Mouse (Mus musculus) erythroblast, adult 5-6 weeks (primary cell): Measurements from ENCODE around the gene Stim2. TPM values are rescaled to one million over a fixed set of nuclear protein-coding genes. Genes with fewer than 3 reads are reported as not detected.

Experiments
- ATAC-seq: replicated peaks from 2 replicates; pipeline ENCODE4 v1.8.0; 2016; ENCODE audit warnings: moderate number of reproducible peaks, mild to moderate bottlenecking, moderate TSS enrichment, inconsistent platforms; ENCODE audit not compliant: poor library complexity, low FRiP score, severe bottlenecking
- total RNA-seq, 2 experiments: library from RNA; stranded (forward) in 1 of 2; stranded (reverse) in 1 of 2; fragments of 150-400 nt in 1 of 2; fragments of 200-764, 138-1000 nt in 1 of 2; gene quantifications; 2 replicates each; pipeline versions ENCODE4 v1.2.3 to v1.2.4; 2015 to 2017; ENCODE audit warnings: low replicate concordance in 2 of 2

Gene Stim2
- total RNA-seq, 2 experiments from 2014 or later: 3.3 to 7.9 TPM

GRCm38 (mm10) chr5:54101960-54102359 is 103.7 kb downstream of the Stim2 start:
- no peak for ATAC-seq

GRCm38 (mm10) chr5:54106669-54107068 is 108.4 kb downstream of the Stim2 start:
- no peak for ATAC-seq

- ATAC-seq: no peak
Observed at GRCm38 (mm10) chr5:54107069-54107468, 108.8 kb downstream of the Stim2 start.

- no peak for ATAC-seq
Observed at GRCm38 (mm10) chr5:54109096-54109495, 110.8 kb downstream of the Stim2 start.

DNA sequence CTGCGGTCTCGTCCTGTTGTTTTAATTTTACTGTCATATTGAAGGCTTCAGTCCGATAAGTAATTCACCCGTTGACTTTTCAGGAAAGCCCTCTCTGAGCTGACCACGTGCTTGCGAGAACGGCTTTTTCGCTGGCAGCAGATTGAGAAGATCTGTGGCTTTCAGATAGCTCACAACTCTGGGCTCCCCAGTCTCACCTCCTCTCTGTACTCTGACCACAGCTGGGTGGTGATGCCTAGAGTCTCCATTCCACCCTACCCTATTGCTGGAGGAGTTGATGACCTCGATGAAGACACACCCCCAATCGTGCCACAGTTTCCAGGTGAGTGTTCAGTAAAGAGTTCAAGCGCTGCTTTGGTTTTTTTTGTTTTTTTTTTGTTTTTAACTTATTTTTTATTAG is 112.5 kb downstream of the Stim2 start:
- ATAC-seq: no peak

- ATAC-seq: no peak
Observed at GRCm38 (mm10) chr5:54113284-54113683, 115.0 kb downstream of the Stim2 start.

DNA sequence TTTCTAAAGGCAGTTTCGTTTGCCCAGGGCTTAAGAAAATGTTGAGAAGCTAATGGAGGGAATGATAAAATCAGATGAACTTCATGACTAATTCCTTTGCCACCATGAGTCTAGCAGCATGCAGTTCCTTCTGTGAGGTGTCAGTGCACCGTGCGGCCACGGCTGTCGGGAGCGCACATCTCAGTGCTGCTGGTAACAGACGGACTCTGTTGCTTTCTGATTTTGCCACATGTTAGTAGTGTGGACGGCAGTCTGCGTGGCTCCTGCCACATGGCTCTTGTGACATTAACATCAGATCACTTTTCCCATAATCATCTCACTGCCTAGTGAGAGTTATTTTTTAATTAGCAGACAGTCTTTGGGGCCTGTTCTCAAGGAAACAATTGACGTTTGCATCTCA is 118.2 kb downstream of the Stim2 start:
- no peak for ATAC-seq

DNA sequence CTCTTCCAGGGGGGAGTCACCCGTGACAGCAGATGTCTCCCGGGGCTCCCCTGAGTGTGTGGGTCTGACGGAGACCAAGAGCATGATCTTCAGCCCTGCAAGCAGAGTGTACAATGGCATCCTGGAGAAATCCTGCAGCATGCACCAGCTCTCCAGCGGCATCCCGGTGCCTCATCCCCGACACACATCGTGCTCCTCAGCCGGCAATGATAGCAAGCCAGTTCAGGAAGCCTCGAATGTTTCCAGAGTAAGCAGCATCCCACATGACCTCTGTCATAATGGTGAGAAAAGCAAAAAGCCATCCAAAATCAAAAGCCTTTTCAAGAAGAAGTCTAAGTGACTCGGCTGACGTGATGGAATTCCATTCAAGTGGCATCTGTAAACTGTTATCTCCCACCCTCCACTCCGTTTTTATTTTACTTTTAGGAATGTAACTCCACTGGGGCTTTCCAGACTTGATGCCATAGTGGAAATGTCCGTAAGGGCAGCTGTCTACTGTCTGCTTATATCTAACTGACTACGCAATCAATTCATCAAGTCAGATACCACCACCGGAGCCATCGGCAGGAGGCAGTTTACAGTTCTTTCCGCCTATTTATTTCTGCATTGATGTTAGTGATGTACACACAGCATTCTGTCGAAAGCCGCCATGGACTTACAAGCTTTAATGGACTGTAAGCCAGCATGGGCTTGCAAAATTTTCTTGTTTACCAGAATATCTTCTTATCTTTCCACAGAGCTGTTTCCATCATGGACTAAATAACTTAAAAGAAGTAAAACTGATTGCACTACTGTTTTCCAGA is 120.3 kb downstream of the Stim2 start:
- no peak for ATAC-seq

DNA sequence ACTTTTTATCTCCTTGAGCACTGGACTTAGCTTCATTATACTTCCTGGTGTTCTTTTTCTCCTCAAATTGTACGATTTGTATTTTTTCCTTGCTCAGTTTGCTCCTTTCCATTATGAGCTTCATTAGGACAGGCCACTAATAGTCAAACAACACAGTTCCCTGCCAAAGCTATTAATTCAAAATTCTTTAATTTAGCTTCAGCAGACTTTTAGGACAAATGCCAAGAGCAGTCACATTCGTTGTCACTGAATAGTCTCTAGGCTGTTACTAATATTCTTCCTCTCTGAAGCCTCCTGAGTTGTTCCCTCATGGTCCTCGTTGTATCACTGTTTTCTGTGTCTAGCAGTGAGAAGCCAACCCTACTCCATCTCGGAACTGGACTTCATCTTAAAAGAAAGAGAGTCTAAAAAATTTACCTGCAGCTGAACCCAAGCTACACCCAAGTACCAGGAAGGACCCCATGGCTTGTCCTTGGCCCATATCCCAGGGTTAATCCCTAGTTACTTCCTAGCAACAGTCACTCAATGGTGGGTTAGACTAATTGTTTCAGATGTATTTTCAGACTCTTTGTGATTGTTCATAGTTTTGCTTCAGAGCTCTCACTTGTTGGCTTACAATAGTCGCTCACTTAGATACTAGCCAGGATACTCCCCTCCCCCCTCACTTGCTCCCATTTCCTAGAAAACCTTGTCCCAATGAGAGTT is 149.9 kb downstream of the Stim2 start:
- ATAC-seq: no peak

DNA sequence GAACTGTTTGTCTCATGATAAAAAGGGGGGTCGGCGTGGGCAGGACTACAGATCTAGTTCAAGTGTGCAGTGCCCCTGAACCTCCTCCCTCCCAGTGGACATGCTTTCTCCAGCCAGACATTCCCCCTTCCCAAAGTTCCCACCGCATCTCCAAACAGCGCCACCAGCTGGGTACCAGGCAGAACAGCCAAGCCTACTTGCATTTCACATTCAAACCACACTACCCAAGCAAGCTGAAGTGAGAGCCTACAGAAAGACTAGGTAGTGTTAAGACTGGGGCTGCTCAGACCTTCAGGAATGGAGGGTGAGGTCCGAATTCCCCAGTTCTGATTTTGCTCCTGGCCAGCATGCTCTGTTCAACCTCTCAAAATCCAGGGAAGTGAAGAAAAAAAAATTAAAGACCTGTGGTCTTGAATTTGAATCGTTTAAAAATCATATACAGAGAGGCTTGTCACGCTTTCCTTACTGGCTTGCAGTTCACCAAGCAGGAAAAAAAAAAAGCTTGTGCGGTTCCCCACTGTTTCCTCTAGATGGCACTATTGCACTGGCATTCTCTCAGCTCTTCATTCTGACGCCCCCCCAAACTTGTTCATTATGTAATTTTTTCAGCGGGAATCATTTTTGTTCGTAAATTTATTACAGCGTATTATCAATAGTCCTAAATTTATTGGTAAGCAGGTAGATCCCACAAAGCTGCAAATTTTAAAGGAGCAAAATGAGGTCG is 156.4 kb downstream of the Stim2 start:
- ATAC-seq: no peak

DNA sequence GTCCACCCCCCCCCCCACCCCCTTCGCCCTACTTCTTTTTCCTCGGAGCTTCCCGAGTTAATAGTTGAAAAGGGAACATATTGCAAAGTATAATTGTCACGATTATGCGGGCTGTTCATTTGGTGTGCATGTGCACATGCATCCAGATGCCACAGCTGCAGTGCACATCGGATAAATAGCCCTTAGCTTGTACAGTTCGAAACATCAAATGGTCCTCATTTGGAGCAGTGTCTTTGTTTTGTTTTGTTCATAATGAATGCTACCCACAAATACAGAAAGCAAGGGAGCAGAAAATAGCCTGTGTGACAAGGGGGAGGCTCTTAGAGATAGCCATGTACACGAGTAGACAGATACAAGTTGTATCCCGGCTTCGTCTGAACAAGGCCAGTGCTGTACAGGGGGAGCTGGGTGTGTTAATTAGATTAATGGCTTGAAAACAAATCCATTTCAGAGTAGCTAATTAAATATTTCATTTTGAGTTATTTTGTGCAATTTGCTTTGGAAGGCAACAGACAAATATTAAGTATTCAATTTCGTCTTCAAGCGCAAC is 157.0 kb downstream of the Stim2 start:
- ATAC-seq: no peak

DNA sequence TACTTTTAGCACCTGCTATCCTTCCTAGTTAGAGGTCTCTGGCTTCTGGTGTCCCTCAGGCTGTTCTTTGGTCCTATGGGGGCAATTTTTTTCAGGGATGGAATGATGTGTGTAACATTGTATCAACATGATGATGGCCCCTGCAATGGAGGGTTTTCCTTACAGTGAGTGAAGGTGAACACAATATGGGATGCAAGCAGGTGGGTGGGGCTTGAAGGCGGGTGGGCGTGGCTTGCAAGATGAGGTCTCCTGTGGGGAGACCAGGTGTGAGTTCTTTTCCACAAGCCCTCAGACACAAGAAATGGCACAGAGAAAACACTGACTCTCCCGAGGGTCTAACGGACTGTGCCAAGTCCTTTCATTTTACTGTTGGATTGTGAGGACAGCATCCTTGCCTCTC is 157.6 kb downstream of the Stim2 start:
- no peak for ATAC-seq

GRCm38 (mm10) chr5:54156944-54157527 is 158.7 kb downstream of the Stim2 start:
- ATAC-seq: no peak

DNA sequence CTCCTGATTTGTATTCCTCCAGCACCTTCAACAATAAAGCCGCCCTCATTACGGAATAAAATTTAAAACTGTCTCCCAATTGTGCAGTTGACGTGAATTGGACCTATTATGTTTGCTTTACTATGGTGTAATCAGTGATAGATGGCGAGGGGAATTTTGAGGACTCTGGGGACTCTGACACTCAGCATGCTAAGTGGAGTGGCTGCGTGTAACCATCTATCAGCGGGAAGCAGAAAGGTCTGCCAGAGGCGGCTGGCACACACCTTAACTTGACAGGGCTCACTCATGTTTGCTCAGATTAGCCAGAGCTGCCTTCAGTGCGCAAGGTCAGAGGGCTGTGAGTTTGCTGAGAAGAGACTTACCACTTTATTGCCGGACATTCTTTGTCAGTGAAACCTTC is 159.9 kb downstream of the Stim2 start:
- no peak for ATAC-seq

GRCm38 (mm10) chr5:54159156-54159793 is 161.0 kb downstream of the Stim2 start:
- ATAC-seq: no peak

DNA sequence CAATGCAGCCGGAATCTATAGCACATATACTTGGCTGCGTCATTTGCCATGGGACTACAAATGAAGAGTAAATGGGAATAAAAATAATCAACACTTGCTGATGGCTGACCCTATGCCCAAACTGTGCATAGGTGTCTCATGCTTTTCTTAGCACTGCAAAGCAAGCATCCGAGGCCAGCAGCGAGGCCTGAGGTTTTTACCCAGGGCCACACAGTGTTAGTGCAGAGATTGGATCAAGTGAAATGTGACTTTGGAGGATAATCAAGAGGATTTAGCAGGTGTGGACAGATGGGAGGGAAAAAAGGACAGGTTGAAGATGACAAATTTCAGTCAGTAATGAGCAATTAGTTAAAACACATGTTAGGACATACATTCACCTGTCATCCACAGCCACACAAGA is 162.3 kb downstream of the Stim2 start:
- no peak for ATAC-seq

- no peak for ATAC-seq
Observed at GRCm38 (mm10) chr5:54163890-54164289, 165.6 kb downstream of the Stim2 start.
